Mouse (Mus musculus): Measurements from ENCODE around the gene Igf2bp2. TPM values are rescaled to one million over a fixed set of nuclear protein-coding genes. Genes with fewer than 3 reads are reported as not detected.

Gene Igf2bp2
- polyA plus RNA-seq, 1 experiment = 12.2 TPM

DNA sequence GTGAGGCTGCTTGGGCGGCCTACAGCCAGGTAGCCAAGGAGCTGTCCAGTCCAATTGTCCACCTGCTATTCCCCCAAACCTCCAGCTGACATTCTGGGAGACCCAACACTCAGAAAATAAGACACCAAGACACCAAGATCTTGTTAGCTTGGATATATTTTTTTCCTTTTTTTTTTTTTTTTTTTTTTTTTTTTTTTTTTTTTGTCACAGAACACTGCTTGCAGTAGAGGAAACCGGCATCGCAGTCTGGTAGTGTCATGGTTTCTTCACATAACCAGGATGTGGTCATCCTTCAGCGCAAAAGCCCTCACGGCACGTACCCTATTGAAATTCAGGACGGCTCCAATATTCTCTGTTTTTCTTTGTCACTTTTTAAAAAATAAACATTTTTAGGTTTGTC, 104.2 kb downstream of the Igf2bp2 start:
- no peak for TF ChIP-seq E2F4 (IDR thresholded peaks at IDR 0.05; ENCODE audit: insufficient read depth)
- TF ChIP-seq TCF3 (IDR thresholded peaks at IDR 0.05; ENCODE audit: insufficient read length, low read depth) = no peak
- no peak for TF ChIP-seq POLR2A (IDR thresholded peaks at IDR 0.05; ENCODE audit: insufficient read length, low read depth)
- TF ChIP-seq REST (IDR thresholded peaks at IDR 0.05; ENCODE audit: insufficient read depth, insufficient read length) = no peak
- TF ChIP-seq CEBPB (IDR thresholded peaks at IDR 0.05; ENCODE audit: insufficient read depth, poor library complexity, severe bottlenecking) = no peak
- no peak for TF ChIP-seq USF1 (IDR thresholded peaks at IDR 0.05; ENCODE audit: low read depth)
- no peak for TF ChIP-seq POLR2AphosphoS2 (IDR thresholded peaks at IDR 0.05; ENCODE audit: insufficient read length, low read depth)
- no peak for TF ChIP-seq MYOG (IDR thresholded peaks at IDR 0.05; ENCODE audit: control insufficient read depth in 1 of 3, insufficient read depth in 1 of 3, insufficient read length in 2 of 3, low read depth in 2 of 3)
- TF ChIP-seq TCF12 (IDR thresholded peaks at IDR 0.05; ENCODE audit: insufficient read depth, poor library complexity, severe bottlenecking) = no peak
- TF ChIP-seq SRF (IDR thresholded peaks at IDR 0.05; ENCODE audit: control insufficient read depth, insufficient read length, low read depth) = no peak
- no peak for TF ChIP-seq MYOD1 (IDR thresholded peaks at IDR 0.05; ENCODE audit: control insufficient read depth in 1 of 3, insufficient read length in 2 of 3, low read depth in 2 of 3)
- no peak for TF ChIP-seq MAX (IDR thresholded peaks at IDR 0.05; ENCODE audit: low read depth)
- Histone ChIP-seq H3K79me2 (ENCODE audit: control insufficient read depth, insufficient read depth) (no peaks in the 10 kb centered on the region), H3K4me3 (no peak overlapping the region), H3K4me2 (ENCODE audit: low read depth) (no peak overlapping the region), H3ac (ENCODE audit: control insufficient read depth, insufficient read length) (no peak overlapping the region), H3K27me3 (ENCODE audit: control insufficient read depth, insufficient read depth, insufficient read length) (no peaks in the 10 kb centered on the region), H3K36me3 (ENCODE audit: control insufficient read depth, insufficient read depth) (peaks cover 17% of the 10 kb centered on the region)

GRCm38 (mm10) chr16:22057498-22057897, 105.6 kb downstream of the Igf2bp2 start:
- TF ChIP-seq E2F4 (IDR thresholded peaks at IDR 0.05; ENCODE audit: insufficient read depth) (no peak), MYOD1 (IDR thresholded peaks at IDR 0.05; ENCODE audit: control insufficient read depth in 1 of 3, insufficient read length in 2 of 3, low read depth in 2 of 3) (no peak), POLR2A (IDR thresholded peaks at IDR 0.05; ENCODE audit: insufficient read length, low read depth) (no peak), TCF3 (IDR thresholded peaks at IDR 0.05; ENCODE audit: insufficient read length, low read depth) (no peak), TCF12 (IDR thresholded peaks at IDR 0.05; ENCODE audit: insufficient read depth, poor library complexity, severe bottlenecking) (no peak), SRF (IDR thresholded peaks at IDR 0.05; ENCODE audit: control insufficient read depth, insufficient read length, low read depth) (no peak), CEBPB (IDR thresholded peaks at IDR 0.05; ENCODE audit: insufficient read depth, poor library complexity, severe bottlenecking) (no peak), REST (IDR thresholded peaks at IDR 0.05; ENCODE audit: insufficient read depth, insufficient read length) (no peak), MYOG (IDR thresholded peaks at IDR 0.05; ENCODE audit: control insufficient read depth in 1 of 3, insufficient read depth in 1 of 3, insufficient read length in 2 of 3, low read depth in 2 of 3) (no peak), MAX (IDR thresholded peaks at IDR 0.05; ENCODE audit: low read depth) (no peak), USF1 (IDR thresholded peaks at IDR 0.05; ENCODE audit: low read depth) (no peak)
- Histone ChIP-seq H3ac (ENCODE audit: control insufficient read depth, insufficient read length) (no peak overlapping the region), H3K79me2 (ENCODE audit: control insufficient read depth, insufficient read depth) (no peaks in the 10 kb centered on the region), H3K36me3 (ENCODE audit: control insufficient read depth, insufficient read depth) (peaks cover 12% of the 10 kb centered on the region), H3K4me2 (ENCODE audit: low read depth) (no peak overlapping the region), H3K27me3 (ENCODE audit: control insufficient read depth, insufficient read depth, insufficient read length) (no peaks in the 10 kb centered on the region), H3K4me3 (no peak overlapping the region)

DNA sequence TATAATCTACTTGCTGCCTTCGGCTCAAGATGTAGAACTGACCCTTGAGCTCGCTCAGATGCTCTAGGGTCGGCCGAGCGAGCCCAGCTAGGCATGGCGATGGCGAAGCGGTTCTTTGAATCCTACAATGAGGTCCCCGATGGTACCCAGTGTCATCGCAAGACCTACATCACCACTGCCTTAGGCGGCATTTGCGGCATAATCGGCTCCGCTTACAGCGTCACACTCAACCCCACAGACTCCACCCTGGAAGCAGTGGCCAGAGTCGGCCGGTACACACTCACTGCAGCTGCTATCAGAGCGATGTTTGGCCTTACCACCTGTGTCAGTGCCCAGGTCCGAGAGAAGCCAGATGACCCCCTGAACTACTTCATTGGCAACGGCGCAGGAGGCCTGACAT, 109.7 kb downstream of the Igf2bp2 start:
- H3ac ChIP-seq (ENCODE audit: control insufficient read depth, insufficient read length) = no peak overlapping the region
- no peak overlapping the region for H3K4me2 ChIP-seq (ENCODE audit: low read depth)
- H3K27me3 ChIP-seq (ENCODE audit: control insufficient read depth, insufficient read depth, insufficient read length) = no peaks in the 10 kb centered on the region
- H3K36me3 ChIP-seq (ENCODE audit: control insufficient read depth, insufficient read depth) = peaks cover 10% of the 10 kb centered on the region
- H3K79me2 ChIP-seq (ENCODE audit: control insufficient read depth, insufficient read depth) = no peaks in the 10 kb centered on the region
- TF ChIP-seq POLR2A (IDR thresholded peaks at IDR 0.05; ENCODE audit: insufficient read length, low read depth) (no peak), POLR2AphosphoS2 (IDR thresholded peaks at IDR 0.05; ENCODE audit: insufficient read length, low read depth) (no peak), E2F4 (IDR thresholded peaks at IDR 0.05; ENCODE audit: insufficient read depth) (no peak), SRF (IDR thresholded peaks at IDR 0.05; ENCODE audit: control insufficient read depth, insufficient read length, low read depth) (no peak), TCF3 (IDR thresholded peaks at IDR 0.05; ENCODE audit: insufficient read length, low read depth) (no peak), CEBPB (IDR thresholded peaks at IDR 0.05; ENCODE audit: insufficient read depth, poor library complexity, severe bottlenecking) (no peak), MAX (IDR thresholded peaks at IDR 0.05; ENCODE audit: low read depth) (no peak), MYOG (IDR thresholded peaks at IDR 0.05; ENCODE audit: control insufficient read depth in 1 of 3, insufficient read depth in 1 of 3, insufficient read length in 2 of 3, low read depth in 2 of 3) (no peak), TCF12 (IDR thresholded peaks at IDR 0.05; ENCODE audit: insufficient read depth, poor library complexity, severe bottlenecking) (no peak)
- H3K4me3 ChIP-seq = no peak overlapping the region

GRCm38 (mm10) chr16:22046739-22047366, 116.2 kb downstream of the Igf2bp2 start:
- H3K79me2 ChIP-seq (ENCODE audit: control insufficient read depth, insufficient read depth) = no peaks in the 10 kb centered on the region
- no peaks in the 10 kb centered on the region for H3K27me3 ChIP-seq (ENCODE audit: control insufficient read depth, insufficient read depth, insufficient read length)
- H3K4me2 ChIP-seq (ENCODE audit: low read depth) = no peak overlapping the region
- H3K36me3 ChIP-seq (ENCODE audit: control insufficient read depth, insufficient read depth) = peaks cover 31% of the 10 kb centered on the region
- no peak for TF ChIP-seq SRF (IDR thresholded peaks at IDR 0.05; ENCODE audit: control insufficient read depth, insufficient read length, low read depth)
- no peak for TF ChIP-seq USF1 (IDR thresholded peaks at IDR 0.05; ENCODE audit: low read depth)
- TF ChIP-seq REST (IDR thresholded peaks at IDR 0.05; ENCODE audit: insufficient read depth, insufficient read length) = no peak
- TF ChIP-seq E2F4 (IDR thresholded peaks at IDR 0.05; ENCODE audit: insufficient read depth) = no peak
- TF ChIP-seq TCF12 (IDR thresholded peaks at IDR 0.05; ENCODE audit: insufficient read depth, poor library complexity, severe bottlenecking) = no peak
- no peak for TF ChIP-seq MYOG (IDR thresholded peaks at IDR 0.05; ENCODE audit: control insufficient read depth in 1 of 3, insufficient read depth in 1 of 3, insufficient read length in 2 of 3, low read depth in 2 of 3)
- no peak for TF ChIP-seq MYOD1 (IDR thresholded peaks at IDR 0.05; ENCODE audit: control insufficient read depth in 1 of 3, insufficient read length in 2 of 3, low read depth in 2 of 3)
- no peak for TF ChIP-seq CEBPB (IDR thresholded peaks at IDR 0.05; ENCODE audit: insufficient read depth, poor library complexity, severe bottlenecking)
- no peak for TF ChIP-seq TCF3 (IDR thresholded peaks at IDR 0.05; ENCODE audit: insufficient read length, low read depth)
- H3ac ChIP-seq (ENCODE audit: control insufficient read depth, insufficient read length) = no peak overlapping the region
- no peak overlapping the region for H3K4me3 ChIP-seq
